Mouse (Mus musculus) ES-E14 (cell line): ENCODE results near the gene Cldn24. TPM values are rescaled to one million over a fixed set of nuclear protein-coding genes. Genes with fewer than 3 reads are reported as not detected.

Source experiments
- DNase-seq: peaks from one replicate; pipeline ENCODE4 v3.0.0-alpha.2; 2013; ENCODE audit warnings: low read depth, low spot score
- H3K27ac ChIP-seq: 2 replicates; pipeline ENCODE4 v1.5.1; 2012; ENCODE audit warnings: low read depth, mild to moderate bottlenecking, low read length, moderate library complexity, mixed read lengths; ENCODE audit not compliant: poor library complexity, insufficient read depth, severe bottlenecking
- H3K36me3 ChIP-seq: 2 replicates; pipeline ENCODE4 v1.6.1; 2012; ENCODE audit warnings: mild to moderate bottlenecking, low read length, moderate library complexity, mixed read lengths; ENCODE audit not compliant: control insufficient read depth, poor library complexity, insufficient read depth, severe bottlenecking
- H3K4me1 ChIP-seq, 2 experiments: fragments of 150-350 bp in 1 of 2; sonication (generic) in 1 of 2; 2 replicates each; pipeline ENCODE4 v1.6.1; 2012; ENCODE audit warnings: low read length in 2 of 2, mild to moderate bottlenecking in 1 of 2, mixed read lengths in 1 of 2; ENCODE audit not compliant: control insufficient read depth in 2 of 2, insufficient read depth in 2 of 2, poor library complexity in 1 of 2
- H3K4me3 ChIP-seq, 2 experiments: fragments of 150-350 bp in 1 of 2; sonication (generic) in 1 of 2; 2 replicates each; pipeline ENCODE4 v1.5.1; 2012; ENCODE audit warnings: low read length in 2 of 2, low read depth in 1 of 2, mild to moderate bottlenecking in 1 of 2, mixed read lengths in 1 of 2; ENCODE audit not compliant: insufficient read depth in 1 of 2, poor library complexity in 1 of 2, severe bottlenecking in 1 of 2
- H3K9ac ChIP-seq: 2 replicates; pipeline ENCODE4 v1.6.1; 2012; ENCODE audit warnings: low read depth, mild to moderate bottlenecking, low read length, mixed read lengths; ENCODE audit not compliant: poor library complexity, insufficient read depth, severe bottlenecking
- H3K9me3 ChIP-seq: fragments of 150-350 bp; sonication (generic); 2 replicates; pipeline ENCODE4 v1.6.1; 2012; ENCODE audit warnings: low read depth, mild to moderate bottlenecking, low read length; ENCODE audit not compliant: control insufficient read depth, insufficient read depth
- CHD2 ChIP-seq: IDR thresholded peaks from 2 replicates; pipeline ENCODE4 v1.6.1; 2014; ENCODE audit warnings: mild to moderate bottlenecking, low read depth, low read length, inconsistent platforms
- HCFC1 ChIP-seq: IDR thresholded peaks from 2 replicates; pipeline ENCODE4 v1.6.1; 2012; ENCODE audit warnings: low read length, inconsistent platforms, borderline replicate concordance; ENCODE audit not compliant: insufficient read depth
- MAFK ChIP-seq: IDR thresholded peaks from 2 replicates; pipeline ENCODE4 v1.6.1; 2014; ENCODE audit warnings: mild to moderate bottlenecking, low read depth, low read length, inconsistent platforms; ENCODE audit not compliant: insufficient read depth
- ZC3H11A ChIP-seq: IDR thresholded peaks from 2 replicates; pipeline ENCODE4 v1.6.1; 2012; ENCODE audit warnings: low read depth, mild to moderate bottlenecking, inconsistent platforms, low read length, borderline replicate concordance
- ZNF384 ChIP-seq: IDR thresholded peaks from 2 replicates; pipeline ENCODE4 v1.6.1; 2012; ENCODE audit warnings: low read depth, low read length, inconsistent platforms
- in situ Hi-C, 2 experiments: fragments of 600-800 bp; cut with MboI; formaldehyde crosslinking; loops; one replicate each; pipeline ENCODE4 v1.15.1; 2025; ENCODE audit warnings: low sequenced_read_pairs in 2 of 2, inconsistent platforms in 1 of 2; ENCODE audit not compliant: unreplicated experiment in 2 of 2
- total RNA-seq: library from RNA; depleted of rRNA; stranded (reverse); fragments of 300-350 nt; gene quantifications from 2 replicates; pipeline ENCODE4 v1.2.3, GENCODE M21; 2012

The Cldn24 gene
- total RNA-seq, 1 experiment = not detected

DNA sequence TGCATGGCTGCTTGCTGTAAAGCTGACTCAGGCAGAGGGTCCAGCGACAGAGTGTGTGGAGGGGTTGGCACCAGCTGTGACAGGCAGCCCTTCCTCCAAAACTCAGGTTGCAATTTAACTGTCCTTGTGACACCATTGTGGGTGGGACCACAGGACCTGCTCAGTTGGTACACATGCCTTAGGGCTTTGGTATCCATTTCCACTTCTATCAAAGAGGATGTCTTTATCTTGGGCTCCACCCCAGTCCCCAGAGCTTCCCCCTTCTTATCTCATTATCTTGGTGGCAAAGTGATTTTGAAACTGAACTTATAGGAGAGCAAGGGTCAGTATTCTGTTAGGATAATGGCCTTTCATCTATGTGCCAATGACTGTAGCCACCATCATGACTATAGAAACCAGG, 12.0 kb downstream of the Cldn24 start:
- no peak for DNase-seq
- Histone ChIP-seq H3K9me3 (no peaks in the 10 kb centered on the region), H3K36me3 (peaks cover 11% of the 10 kb centered on the region; the same call in 1 of the 2 replicates), H3K27ac (no peak overlapping the region), H3K4me3 (no peak overlapping the region), H3K9ac (no peak overlapping the region), H3K4me1 (no peaks in the 10 kb centered on the region; a peak in 1 of 4 replicates)
- TF ChIP-seq ZC3H11A (no peak), ZNF384 (no peak), CHD2 (no peak), MAFK (no peak), HCFC1 (no peak)
- in situ Hi-C loops = no loop called here

DNA sequence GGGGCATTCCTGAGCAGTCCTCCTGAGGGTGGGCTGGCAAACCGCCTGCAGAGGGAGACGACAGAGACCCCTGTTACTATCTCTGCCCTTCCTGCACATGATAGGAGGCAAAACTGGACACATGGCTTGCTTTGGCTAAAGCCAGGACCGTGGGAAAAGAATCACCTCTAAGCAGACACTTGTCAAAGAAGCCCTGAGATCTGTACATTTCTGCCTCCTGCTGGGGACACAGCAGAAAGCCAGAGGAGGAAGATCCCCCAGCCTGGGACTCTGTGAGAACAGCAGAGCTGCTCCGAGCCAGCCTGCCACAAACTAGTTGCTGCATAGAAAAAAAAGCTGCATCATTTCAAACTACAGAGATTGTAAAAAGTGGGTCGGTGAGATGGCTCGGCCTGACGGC, 21.1 kb downstream of the Cldn24 start:
- H3K9ac ChIP-seq = no peak overlapping the region
- no peak for TF ChIP-seq MAFK
- no peak for TF ChIP-seq ZNF384
- no peak for TF ChIP-seq HCFC1
- no peak for TF ChIP-seq ZC3H11A
- TF ChIP-seq CHD2 = no peak
- in situ Hi-C loops = no loop called here
- peaks cover 25% of the 10 kb centered on the region for H3K36me3 ChIP-seq
- peaks cover 0 to 6% of the 10 kb centered on the region in 2 experiments; a peak in 2 of 4 replicates for H3K4me1 ChIP-seq
- no peak overlapping the region for H3K27ac ChIP-seq
- no peak overlapping the region for H3K4me3 ChIP-seq
- no peak for DNase-seq
- H3K9me3 ChIP-seq = no peaks in the 10 kb centered on the region

DNA sequence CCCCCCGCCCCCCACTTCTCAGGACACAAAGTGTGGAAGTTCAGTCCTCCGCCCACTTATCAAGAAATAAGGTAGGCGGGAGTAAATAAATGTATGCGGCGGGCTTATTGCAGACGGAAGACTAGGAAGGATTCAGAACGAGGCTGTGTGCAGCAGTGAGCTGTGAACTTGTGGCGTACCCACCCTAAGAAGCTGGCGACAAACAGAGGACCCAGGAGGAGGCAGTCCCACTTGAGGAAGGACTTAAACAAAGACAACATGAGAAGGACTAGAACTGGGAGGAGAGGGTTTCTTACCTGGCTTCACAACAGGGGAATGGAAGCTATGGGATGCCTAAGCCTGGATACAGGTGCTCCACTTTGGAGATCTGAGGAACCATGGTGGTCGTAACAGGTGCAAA, 21.7 kb downstream of the Cldn24 start:
- peaks cover 0 to 6% of the 10 kb centered on the region in 2 experiments; a peak in 2 of 4 replicates for H3K4me1 ChIP-seq
- H3K4me3 ChIP-seq = peak overlapping the region; percentile 38 to 48; a peak in 3 of 4 replicates
- H3K36me3 ChIP-seq = peaks cover 27% of the 10 kb centered on the region
- no peak for DNase-seq
- H3K9me3 ChIP-seq = no peaks in the 10 kb centered on the region
- no peak for TF ChIP-seq HCFC1
- no peak for TF ChIP-seq MAFK
- no peak for TF ChIP-seq CHD2
- TF ChIP-seq ZC3H11A = no peak
- TF ChIP-seq ZNF384 = no peak
- no peak overlapping the region for H3K27ac ChIP-seq
- in situ Hi-C loops = no loop called here
- H3K9ac ChIP-seq = no peak overlapping the region

DNA sequence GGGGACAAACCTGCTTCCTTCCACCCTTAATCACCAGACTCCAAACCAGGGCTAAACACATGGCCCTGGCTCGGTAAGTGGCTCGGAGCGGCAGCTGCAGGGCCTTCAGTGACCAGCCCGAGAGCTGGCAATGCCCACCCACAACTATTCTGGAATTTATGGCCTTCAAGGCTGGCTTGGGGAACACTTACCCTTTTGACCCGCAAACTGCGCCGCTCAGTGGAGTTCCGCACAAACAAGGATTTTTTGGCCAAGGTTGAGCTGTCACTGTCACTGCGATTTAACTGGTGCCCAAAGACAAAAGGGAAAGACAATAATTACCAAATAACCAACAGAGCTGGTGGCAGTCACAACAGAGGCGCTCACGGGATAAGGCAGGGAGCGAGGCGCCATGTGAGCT, 24.0 kb downstream of the Cldn24 start:
- H3K36me3 ChIP-seq = peaks cover 29% of the 10 kb centered on the region
- in situ Hi-C loops = no loop called here

DNA sequence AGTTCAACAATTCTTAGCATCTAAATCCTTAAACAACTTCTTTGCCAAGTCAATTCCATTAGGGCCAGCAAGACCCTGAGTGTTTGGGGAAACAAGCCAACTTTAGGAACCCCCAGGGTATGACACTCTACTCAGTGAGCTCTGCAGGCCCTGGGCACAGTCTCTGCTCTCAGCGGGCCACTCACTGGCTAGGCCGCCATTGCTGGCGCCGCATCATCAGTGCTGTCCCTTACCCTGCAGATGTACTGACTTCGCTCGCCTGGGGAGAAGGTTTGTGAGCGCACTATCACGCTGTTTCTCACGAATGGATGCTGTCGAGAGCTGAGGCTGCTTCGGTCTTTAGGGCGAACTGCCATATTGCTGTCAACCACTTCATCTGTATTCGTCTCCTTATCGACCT, 25.2 kb downstream of the Cldn24 start:
- peaks cover 0 to 6% of the 10 kb centered on the region in 2 experiments; a peak in 2 of 4 replicates for H3K4me1 ChIP-seq
- H3K36me3 ChIP-seq = peaks cover 29% of the 10 kb centered on the region
- no peak overlapping the region for H3K4me3 ChIP-seq
- TF ChIP-seq ZC3H11A (no peak), MAFK (no peak), CHD2 (no peak)
- H3K9ac ChIP-seq = no peak overlapping the region
- no peak for DNase-seq
- no peak overlapping the region for H3K27ac ChIP-seq
- in situ Hi-C loops = no loop called here
- H3K9me3 ChIP-seq = no peaks in the 10 kb centered on the region

More for the DNA sequence above, 24.0 kb downstream of the Cldn24 start:
- Histone ChIP-seq H3K4me3 (no peak overlapping the region), H3K27ac (no peak overlapping the region), H3K9me3 (no peaks in the 10 kb centered on the region), H3K4me1 (peaks cover 0 to 6% of the 10 kb centered on the region in 2 experiments; a peak in 2 of 4 replicates), H3K9ac (no peak overlapping the region)
- no peak for DNase-seq
- no peak for TF ChIP-seq CHD2
- no peak for TF ChIP-seq HCFC1
- TF ChIP-seq MAFK = no peak
- TF ChIP-seq ZC3H11A = no peak
- no peak for TF ChIP-seq ZNF384
